Mouse (Mus musculus) liver, adult 2 months (tissue): ENCODE data around the gene Gna11. TPM values are rescaled to one million over a fixed set of nuclear protein-coding genes. Genes with fewer than 3 reads are reported as not detected.

Experiments
- DNase-seq: peaks from one replicate; pipeline ENCODE4 v3.0.0-alpha.2; 2011; ENCODE audit warnings: low read depth, low spot score; ENCODE audit errors: extremely low read depth
- H3K27ac ChIP-seq: fragments of 200-500 bp; replicated peaks from 2 replicates; pipeline ENCODE4 v1.5.1; 2012; ENCODE audit warnings: low read depth, mild to moderate bottlenecking, control low read depth, inconsistent platforms, low read length; ENCODE audit not compliant: insufficient read depth
- H3K27me3 ChIP-seq: fragments of 200-500 bp; 2 replicates; pipeline ENCODE4 v1.6.1; 2012; ENCODE audit warnings: mild to moderate bottlenecking, moderate library complexity, low read length, inconsistent platforms; ENCODE audit not compliant: control insufficient read depth, insufficient read depth
- H3K36me3 ChIP-seq: fragments of 200-500 bp; 2 replicates; pipeline ENCODE4 v1.6.1; 2012; ENCODE audit warnings: low read length, inconsistent platforms; ENCODE audit not compliant: control insufficient read depth, insufficient read depth
- H3K4me1 ChIP-seq: fragments of 200-500 bp; 2 replicates; pipeline ENCODE4 v1.6.1; 2011; ENCODE audit warnings: low read length; ENCODE audit not compliant: control insufficient read depth, insufficient read depth
- H3K4me3 ChIP-seq: fragments of 200-500 bp; 2 replicates; pipeline ENCODE4 v1.5.1; 2011; ENCODE audit warnings: low read depth, mild to moderate bottlenecking, control low read depth, low read length, moderate library complexity; ENCODE audit not compliant: insufficient read depth
- H3K79me2 ChIP-seq: fragments of 200-500 bp; 2 replicates; pipeline ENCODE4 v1.6.1; 2012; ENCODE audit warnings: inconsistent platforms, mild to moderate bottlenecking, low read length, moderate library complexity; ENCODE audit not compliant: control insufficient read depth, insufficient read depth
- H3K9ac ChIP-seq: fragments of 200-500 bp; 2 replicates; pipeline ENCODE4 v1.6.1; 2012; ENCODE audit warnings: low read depth, mild to moderate bottlenecking, control low read depth, inconsistent platforms, low read length
- CTCF ChIP-seq: fragments of 200-500 bp; IDR thresholded peaks from 2 replicates; pipeline ENCODE4 v1.5.1; 2011; ENCODE audit warnings: low read depth, low read length, control low read depth
- POLR2A ChIP-seq: fragments of 200-500 bp; IDR thresholded peaks from 2 replicates; pipeline ENCODE4 v1.6.1; 2011; ENCODE audit warnings: low read length, control low read depth; ENCODE audit not compliant: insufficient read depth; ENCODE audit errors: extremely low read depth
- WGBS: fragments of 180-500 bp; shearing (Covaris S2); methylation state at CpG from one replicate; pipeline ENCODE4 v1.1.7; 2018; 5-methylcytosine and 5-hydroxymethylcytosine counted together
- polyA plus RNA-seq: library from polyadenylated mRNA; depleted of rRNA; stranded (reverse); fragments of >200 nt; gene quantifications from 2 replicates; pipeline ENCODE4 v1.2.3, GENCODE M21; 2012
- total RNA-seq: library from RNA; depleted of rRNA; stranded (reverse); fragments of >200 nt; gene quantifications from 2 replicates; pipeline ENCODE4 v1.2.3, GENCODE M21; 2014

Gna11 gene
- total and polyA plus RNA-seq, 2 experiments, result 20.7 to 61.6 TPM

DNA sequence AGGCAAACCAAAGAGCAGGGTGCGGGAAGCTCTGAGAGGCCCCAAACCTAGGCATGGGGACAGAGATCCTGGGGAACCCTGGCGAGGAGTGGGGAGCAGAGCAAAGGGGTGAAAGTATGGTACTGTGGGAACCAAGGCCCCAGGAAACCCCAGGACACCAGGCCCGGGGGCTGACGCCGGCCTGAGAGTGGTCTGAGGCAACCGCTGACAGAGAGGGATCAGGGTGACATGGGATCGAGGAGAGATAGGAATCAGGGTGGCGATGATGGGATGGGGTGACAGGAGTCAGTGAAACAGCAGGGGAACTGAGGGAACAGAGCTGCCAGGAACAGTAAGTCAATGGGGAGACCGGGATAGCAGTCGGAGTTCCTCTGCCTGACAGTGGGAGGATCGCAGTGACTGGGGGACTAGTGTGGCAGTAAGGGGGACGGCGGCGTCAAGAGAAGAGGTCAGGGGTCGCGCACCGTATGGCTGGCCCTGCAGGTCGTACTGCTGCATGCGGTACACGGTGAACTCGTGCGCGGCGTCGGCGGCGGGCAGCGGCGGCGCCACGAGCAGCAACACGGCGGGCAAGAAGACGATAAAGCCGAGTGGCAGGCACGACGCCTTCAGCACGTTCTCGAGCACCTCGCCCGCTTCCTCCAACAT is 49.2 kb downstream of the Gna11 start:
- H3K79me2 ChIP-seq, result peaks cover 17% of the 10 kb centered on the region; the same call in 1 of the 2 replicates
- no peaks in the 10 kb centered on the region for H3K27me3 ChIP-seq
- peak overlapping the region; percentile 89 for H3K9ac ChIP-seq
- 0 out of 2 replicates have a peak overlapping the region, but pooled peaks have one; percentile 13 for H3K27ac ChIP-seq
- H3K36me3 ChIP-seq, result no peaks in the 10 kb centered on the region; the same call in 1 of the 2 replicates
- no peak for TF ChIP-seq CTCF
- TF ChIP-seq POLR2A, result no peak
- H3K4me1 ChIP-seq, result peaks cover 9% of the 10 kb centered on the region
- peak overlapping the region; percentile 81 for H3K4me3 ChIP-seq
- DNase-seq, result no peak
- WGBS, result under 1% methylated on average over 41 of the region's 41 CpGs

DNA sequence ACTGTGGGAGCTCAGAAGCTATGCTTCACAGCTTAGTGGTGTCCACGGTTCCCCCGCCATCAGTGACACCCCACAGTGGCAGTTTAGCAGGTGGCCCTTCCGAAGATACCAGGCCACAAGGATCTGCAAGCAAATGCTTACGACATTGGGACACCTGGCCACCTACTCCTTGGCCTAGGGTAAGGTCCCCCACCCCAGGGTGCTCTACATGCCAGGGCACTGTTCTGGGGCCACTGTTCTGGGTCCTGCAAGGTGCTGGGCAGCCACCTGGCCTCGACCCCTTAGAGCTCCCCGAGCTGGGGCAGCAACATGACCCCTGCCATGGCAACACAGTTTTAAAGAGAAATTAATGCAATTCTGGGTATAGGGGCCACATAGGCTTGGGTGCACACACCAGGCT is 49.8 kb downstream of the Gna11 start:
- no peak overlapping the region for H3K27ac ChIP-seq

DNA sequence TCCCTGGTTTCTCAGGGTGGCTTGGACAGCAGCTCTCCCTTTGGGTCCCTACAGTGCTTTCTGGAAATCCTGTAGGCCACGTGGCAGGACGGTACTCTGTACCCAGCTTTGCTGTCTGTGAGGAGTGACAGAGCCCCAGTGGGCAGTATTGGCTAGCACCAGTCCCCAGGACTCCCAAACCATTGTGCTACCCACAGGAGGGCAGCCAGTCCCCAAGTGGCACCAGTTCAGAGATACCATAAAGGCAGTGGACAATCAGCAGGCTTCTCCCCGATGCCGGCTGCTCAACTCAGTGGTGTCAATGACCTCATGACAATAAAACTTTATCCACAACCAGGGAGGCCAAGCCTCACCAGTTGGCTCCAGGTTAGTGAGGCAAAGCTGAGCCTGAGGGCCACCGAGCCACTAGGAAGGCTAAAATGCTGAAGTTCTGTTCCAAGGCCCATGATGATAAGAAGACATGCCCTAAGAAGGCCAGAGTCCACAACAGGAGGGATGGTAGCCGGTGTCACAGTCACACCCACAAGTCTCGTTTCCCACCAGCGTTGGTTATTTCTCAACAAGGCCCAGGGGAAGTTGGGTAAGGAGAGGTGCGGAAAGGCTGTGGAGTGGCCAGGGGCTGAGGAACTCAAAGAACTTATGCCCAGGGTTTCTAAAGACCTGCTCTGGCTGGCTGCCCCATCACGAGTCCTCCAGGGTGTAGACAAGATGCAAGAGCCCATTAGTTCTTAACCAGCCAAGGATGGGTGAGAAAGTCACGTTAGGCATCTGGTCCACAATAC is 50.5 kb downstream of the Gna11 start:
- DNase-seq, result no peak
- H3K27ac ChIP-seq, result no peak overlapping the region
- H3K36me3 ChIP-seq, result no peaks in the 10 kb centered on the region; the same call in 1 of the 2 replicates
- peaks cover 17% of the 10 kb centered on the region; the same call in 1 of the 2 replicates for H3K79me2 ChIP-seq
- H3K4me1 ChIP-seq, result peaks cover 9% of the 10 kb centered on the region
- 69% methylated on average over 11 of the region's 11 CpGs for WGBS
- no peaks in the 10 kb centered on the region for H3K27me3 ChIP-seq
- H3K4me3 ChIP-seq, result no peak overlapping the region
- TF ChIP-seq POLR2A (no peak), CTCF (no peak)
- no peak overlapping the region for H3K9ac ChIP-seq

More for the DNA sequence above, 49.8 kb downstream of the Gna11 start:
- H3K79me2 ChIP-seq, result peaks cover 17% of the 10 kb centered on the region; the same call in 1 of the 2 replicates
- peak overlapping the region; percentile 89 for H3K9ac ChIP-seq
- peaks cover 9% of the 10 kb centered on the region for H3K4me1 ChIP-seq
- H3K36me3 ChIP-seq, result no peaks in the 10 kb centered on the region; the same call in 1 of the 2 replicates
- H3K27me3 ChIP-seq, result no peaks in the 10 kb centered on the region
- TF ChIP-seq CTCF, result no peak
- no peak for TF ChIP-seq POLR2A
- WGBS, result 61% methylated on average over 6 of the region's 6 CpGs
- no peak for DNase-seq
- peak overlapping the region; percentile 81; the same call in 1 of the 2 replicates for H3K4me3 ChIP-seq

DNA sequence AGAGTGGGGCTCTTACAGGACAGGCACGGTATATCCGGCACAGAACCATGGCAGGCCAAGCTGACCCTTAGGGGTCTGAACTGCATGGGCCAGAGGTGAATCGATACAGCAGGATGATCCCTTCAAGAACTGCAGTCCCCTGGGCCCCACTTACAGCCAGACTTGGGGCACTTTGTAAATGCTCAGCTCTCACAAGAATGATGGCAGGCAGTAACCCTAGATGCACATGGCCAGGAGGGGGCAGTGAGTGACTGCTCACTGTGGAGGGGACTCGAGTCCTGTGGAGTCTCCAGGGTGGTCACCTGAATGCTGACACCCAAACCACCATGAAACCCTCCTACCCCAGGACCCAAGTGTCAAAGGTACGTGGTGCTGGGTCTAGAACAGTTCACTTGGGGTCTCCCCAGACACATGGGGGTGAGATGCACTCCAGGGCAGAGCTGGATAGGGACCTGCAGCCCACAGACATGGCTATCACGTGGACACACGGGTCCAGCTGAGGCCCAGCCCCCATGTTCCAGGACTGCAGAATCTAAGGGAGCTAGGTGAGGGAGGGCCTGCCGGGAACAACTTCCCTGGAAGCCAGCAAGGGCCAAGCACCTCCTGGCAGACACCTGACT is 51.3 kb downstream of the Gna11 start:
- Histone ChIP-seq H3K4me3 (no peak overlapping the region), H3K4me1 (peaks cover 9% of the 10 kb centered on the region), H3K27me3 (no peaks in the 10 kb centered on the region), H3K36me3 (no peaks in the 10 kb centered on the region; the same call in 1 of the 2 replicates), H3K27ac (no peak overlapping the region), H3K9ac (no peak overlapping the region), H3K79me2 (peaks cover 17% of the 10 kb centered on the region; the same call in 1 of the 2 replicates)
- no peak for DNase-seq
- no peak for TF ChIP-seq POLR2A
- peak; percentile 15; the same call in 1 of the 2 replicates for TF ChIP-seq CTCF
- WGBS, result 84% methylated on average over 8 of the region's 8 CpGs

DNA sequence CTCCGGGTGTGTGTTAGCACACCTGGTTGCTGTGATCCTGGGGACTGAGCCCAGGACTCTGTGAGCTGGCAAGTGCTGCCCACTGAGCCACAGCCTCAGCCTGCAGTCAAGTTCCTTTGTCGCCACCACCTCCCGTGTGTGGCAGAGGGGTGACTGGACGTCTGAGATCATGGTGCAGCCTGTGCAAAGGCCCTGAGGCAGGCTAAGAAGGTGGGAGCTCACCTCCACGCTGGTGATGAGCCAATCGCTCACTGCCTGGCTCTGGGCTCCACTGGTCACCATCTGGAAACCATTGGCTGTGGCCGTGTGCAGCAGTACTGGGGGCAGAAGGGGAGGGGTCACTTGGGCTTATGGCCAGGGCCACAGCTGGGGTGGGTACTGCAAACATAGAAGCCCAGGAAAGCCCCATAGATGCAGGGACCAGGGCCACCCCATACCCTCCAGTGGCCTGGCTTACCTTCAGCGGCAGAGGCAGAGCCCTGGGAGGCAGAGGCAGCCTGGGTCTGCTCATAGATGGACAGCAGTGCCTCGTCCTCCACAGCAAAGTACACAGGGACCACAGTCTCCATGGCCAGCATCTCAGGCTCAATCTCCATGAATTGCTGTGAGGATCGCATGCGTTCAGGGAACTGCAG is 52.3 kb downstream of the Gna11 start:
- WGBS, result 97% methylated on average over 11 of the region's 11 CpGs
- Histone ChIP-seq H3K27me3 (no peaks in the 10 kb centered on the region), H3K36me3 (no peaks in the 10 kb centered on the region; the same call in 1 of the 2 replicates), H3K4me1 (peaks cover 9% of the 10 kb centered on the region), H3K27ac (no peak overlapping the region), H3K79me2 (peaks cover 17% of the 10 kb centered on the region; the same call in 1 of the 2 replicates), H3K4me3 (no peak overlapping the region), H3K9ac (no peak overlapping the region)
- no peak for TF ChIP-seq CTCF
- no peak for TF ChIP-seq POLR2A
- DNase-seq, result no peak
